Mouse (Mus musculus) gastrocnemius, postnatal 14 days (tissue): ENCODE measurements at regions not wholly inside any gene's neighbourhood (a gene's known extent, or its start where the extent isn't known, plus 50 kb on each side); places are given as distances from the start of the nearest gene placed in this dataset.

Experiments used
- DNase-seq: peaks from one replicate; pipeline ENCODE4 v3.0.0; 2021; ENCODE audit warnings: mixed read lengths
- intact Hi-C: fragments of 180-260 bp; cut with DNase I; formaldehyde crosslinking; loops from one replicate; pipeline ENCODE4 v1.15.1; 2025; ENCODE audit warnings: low total_unique reads

GRCm38 (mm10) chr13:103391396-103391795 is 57.1 kb upstream of the Mast4 start:
- intact Hi-C loops = no loop called here
- no peak for DNase-seq

DNA sequence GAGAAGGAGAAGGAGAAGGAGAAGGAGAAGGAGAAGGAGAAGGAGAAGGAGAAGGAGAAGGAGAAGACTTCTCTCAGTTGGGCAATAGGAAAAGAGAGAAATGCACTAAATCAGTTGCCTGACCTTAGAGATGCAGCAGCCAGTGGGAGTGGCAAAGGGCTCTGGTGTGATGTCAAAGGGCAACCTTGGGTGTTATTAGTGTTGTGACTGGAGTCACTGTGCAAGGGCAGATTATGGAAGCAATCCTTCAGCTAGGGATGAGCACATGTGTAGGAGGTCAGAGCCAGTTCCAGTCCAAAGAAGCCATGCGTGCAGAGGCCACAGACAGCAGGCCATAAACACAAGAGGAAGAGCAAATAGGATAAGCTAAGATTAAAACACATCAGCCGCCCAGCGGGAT is 56.7 kb upstream of the Mast4 start:
- DNase-seq = no peak
- intact Hi-C loops = no loop called here

- DNase-seq = no peak
- intact Hi-C loops = no loop called here
Measured at GRCm38 (mm10) chr13:103386948-103387347, 52.7 kb upstream of the Mast4 start.
